Comparison of ENCODE assay signal across 8 mouse cellular contexts in the genomic region with DNA sequence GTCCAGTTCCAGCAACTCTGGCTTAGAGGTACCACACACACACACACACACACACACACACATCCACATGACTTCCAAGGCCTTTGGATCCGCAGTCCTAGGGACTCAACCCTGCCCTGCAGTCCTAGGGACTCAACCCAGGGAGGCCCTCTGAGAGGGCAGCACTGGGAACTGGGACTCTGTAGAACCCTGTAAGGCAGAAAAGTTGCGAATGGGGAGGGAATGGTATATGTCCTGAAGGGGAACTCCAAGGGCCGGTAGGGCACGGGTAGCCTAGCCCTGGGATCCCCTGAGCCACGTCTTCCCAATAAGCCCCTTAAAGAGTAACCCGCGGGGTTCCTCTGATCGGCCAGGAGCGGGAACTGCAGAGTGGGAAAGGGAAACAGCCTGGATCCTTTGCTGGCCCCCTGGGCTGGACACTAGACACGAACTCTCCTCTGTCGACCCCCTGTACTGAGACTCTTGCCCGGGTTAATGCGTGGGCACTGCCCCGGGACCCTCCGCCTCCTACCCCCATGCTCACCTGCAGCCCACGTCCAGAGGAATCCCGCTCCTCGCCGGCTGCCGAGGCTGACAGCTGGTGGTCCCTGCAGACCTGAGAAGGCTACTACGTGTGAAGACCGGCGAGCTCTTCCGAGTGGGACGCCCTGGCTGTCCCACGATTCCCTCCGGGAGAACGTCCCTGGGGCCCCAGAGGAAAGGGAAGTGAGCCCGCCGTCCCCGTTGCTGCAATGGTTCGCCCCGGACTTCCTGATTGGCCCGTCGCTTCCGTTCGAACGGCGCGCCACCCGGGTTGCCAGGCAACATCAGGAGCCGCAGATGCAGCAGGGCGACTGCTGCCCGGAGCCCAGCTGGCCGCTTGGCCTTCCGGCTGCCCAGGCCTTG. TPM values are rescaled to one million over a fixed set of nuclear protein-coding genes. Genes with fewer than 3 reads are reported as not detected.
A peak's percentile ranks its signal among the peaks of the same experiment; 100 is the strongest.
DNase-seq lines count a peak whose midpoint lies in the region; ATAC-seq and TF ChIP-seq lines count a peak whose summit lies in the region.

A gene (minus strand): TSS at position 750 of the 885 bp plus-strand sequence.

- H3K79me2 ChIP-seq in liver, adult 2 months (ENCODE audit: control insufficient read depth, insufficient read depth, low read length) = peaks cover 3% of the 10 kb centered on the region; the same call in 1 of the 2 replicates

- H3K9ac ChIP-seq in heart, embryonic 13.5 days = peak within 1 kb of the TSS; percentile 91
- H3K9ac ChIP-seq in kidney, postnatal 0 days (ENCODE audit: low read depth, low read length) = peak within 1 kb of the TSS; percentile 83
- peak within 1 kb of the TSS; percentile 93 for H3K9ac ChIP-seq in liver, adult 2 months (ENCODE audit: low read depth, low read length)

- H3K4me3 ChIP-seq in brown adipose tissue, adult 24 weeks (ENCODE audit: insufficient read depth, low read depth, low read length) = peak within 1 kb of the TSS; percentile 64
- H3K4me3 ChIP-seq in heart, embryonic 13.5 days = peak within 1 kb of the TSS; percentile 87
- peak within 1 kb of the TSS; percentile 79 for H3K4me3 ChIP-seq in kidney, postnatal 0 days (replicated peaks; ENCODE audit: low read depth, low read length)
- H3K4me3 ChIP-seq in liver, adult 2 months (ENCODE audit: insufficient read depth, low read depth, low read length) = peak within 1 kb of the TSS; percentile 98

- WGBS in heart, embryonic 13.5 days = under 1% methylated on average over 45 of the region's 46 CpGs
- under 1% methylated on average over 46 of the region's 46 CpGs for WGBS in kidney, postnatal 0 days
- under 1% methylated on average over 46 of the region's 46 CpGs for WGBS in liver, adult 2 months

- peaks cover 16% of the 10 kb centered on the region for H3K27me3 ChIP-seq in heart, embryonic 13.5 days (replicated peaks)
- H3K27me3 ChIP-seq in kidney, postnatal 0 days (ENCODE audit: insufficient read depth, low read length) = no peaks in the 10 kb centered on the region
- H3K27me3 ChIP-seq in liver, adult 2 months (ENCODE audit: control insufficient read depth, insufficient read depth, low read length) = no peaks in the 10 kb centered on the region

- H3K36me3 ChIP-seq in heart, embryonic 13.5 days = peaks cover 2% of the 10 kb centered on the region; the same call in 1 of the 2 replicates
- H3K36me3 ChIP-seq in kidney, postnatal 0 days (ENCODE audit: insufficient read depth, low read length) = no peaks in the 10 kb centered on the region
- H3K36me3 ChIP-seq in liver, adult 2 months (ENCODE audit: control insufficient read depth, insufficient read depth, low read length) = no peaks in the 10 kb centered on the region

- 0 out of 2 replicates have a peak within 1 kb of the TSS, but pooled peaks have one; percentile 10 for H3K27ac ChIP-seq in brown adipose tissue, adult 24 weeks (replicated peaks; ENCODE audit: low read depth, low read length)
- peak within 1 kb of the TSS; percentile 24; the same call in 1 of the 2 replicates for H3K27ac ChIP-seq in heart, embryonic 13.5 days (replicated peaks)
- peak within 1 kb of the TSS; percentile 77 for H3K27ac ChIP-seq in kidney, postnatal 0 days
- H3K27ac ChIP-seq in liver, adult 2 months (replicated peaks; ENCODE audit: insufficient read depth, low read depth, low read length) = peak within 1 kb of the TSS; percentile 33

- 0 out of 2 replicates have a peak, but pooled peaks have one; percentile 24 for TF ChIP-seq POLR2A in liver, adult 2 months (IDR thresholded peaks at IDR 0.05; ENCODE audit: extremely low read depth, insufficient read depth, low read length)

- peak; percentile 87 for DNase-seq in CD4-positive, CD25-positive, alpha-beta regulatory T cell, adult 2 months (ENCODE audit: low read depth, low spot score)
- DNase-seq in fibroblast of lung, adult 2 months (ENCODE audit: low read depth) = peak; percentile 77
- DNase-seq in kidney, postnatal 0 days (ENCODE audit: low spot score) = peak; percentile 95
- peak; percentile 81 for DNase-seq in liver, adult 2 months (ENCODE audit: extremely low read depth, low read depth, low spot score)
- DNase-seq in spleen, postnatal 36 days (ENCODE audit: low spot score in 2 of 2) = peak; percentile 84 to 85

- TF ChIP-seq CTCF in kidney, postnatal 0 days (IDR thresholded peaks at IDR 0.05; ENCODE audit: low read depth) = 0 out of 2 replicates have a peak, but pooled peaks have one; percentile 5
- TF ChIP-seq CTCF in liver, adult 2 months (IDR thresholded peaks at IDR 0.05; ENCODE audit: low read depth, low read length) = no peak

- peak; percentile 52 for ATAC-seq in heart, embryonic 13.5 days (ENCODE audit: extremely low read depth, insufficient number of reproducible peaks, low FRiP score, low TSS enrichment)
- ATAC-seq in kidney, postnatal 0 days (replicated peaks; ENCODE audit: low FRiP score, low read depth) = peak; percentile 83
- ATAC-seq in monocyte, adult 5-6 weeks (replicated peaks; ENCODE audit: insufficient number of reproducible peaks, low FRiP score, low TSS enrichment, poor library complexity, severe bottlenecking) = peak; percentile 91

- peak within 1 kb of the TSS; percentile 94 for H3K4me2 ChIP-seq in heart, embryonic 13.5 days
- peak within 1 kb of the TSS; percentile 94 for H3K4me2 ChIP-seq in kidney, postnatal 0 days (ENCODE audit: low read length)

- H3K9me3 ChIP-seq in heart, embryonic 13.5 days = no peaks in the 10 kb centered on the region
- H3K9me3 ChIP-seq in kidney, postnatal 0 days (replicated peaks; ENCODE audit: low read length) = no peaks in the 10 kb centered on the region

- H3K4me1 ChIP-seq in brown adipose tissue, adult 24 weeks (ENCODE audit: control insufficient read depth, insufficient read depth, insufficient read length, low read length) = peaks cover 18% of the 10 kb centered on the region
- peaks cover 28% of the 10 kb centered on the region for H3K4me1 ChIP-seq in heart, embryonic 13.5 days
- H3K4me1 ChIP-seq in kidney, postnatal 0 days (replicated peaks; ENCODE audit: insufficient read depth, low read length) = peaks cover 19% of the 10 kb centered on the region; the same call in 1 of the 2 replicates
- peaks cover 19% of the 10 kb centered on the region for H3K4me1 ChIP-seq in liver, adult 2 months (ENCODE audit: control insufficient read depth, insufficient read depth, low read length)

RNA-seq across cellular contexts. Expression of the gene that starts here (rescaled TPM):
- polyA plus RNA-seq in brown adipose tissue, adult 24 weeks (2012; ENCODE audit: insufficient read depth, insufficient read length, missing spikeins) = 1.7 and 2.6 TPM in 2 replicates
- polyA plus RNA-seq in heart, embryonic 13.5 days (2015; fragmentation: Nextera tagmentation; extraction: Ambion mirVana) = 9.3 and 10.2 TPM in 2 replicates
- polyA plus RNA-seq in kidney, postnatal 0 days (2015; fragmentation: Nextera tagmentation; extraction: Ambion mirVana) = 29.0 and 31.1 TPM in 2 replicates
- 0.83 and 1.3 TPM in 2 replicates for total RNA-seq in liver, adult 2 months (2014; rRNA removed)
- 3.3 and 5.5 TPM in 2 replicates for polyA plus RNA-seq in liver, adult 2 months (2012; rRNA removed)
- total RNA-seq in monocyte, adult 5-6 weeks (2017) = 0.64 to 5.5 TPM (median 3.1 TPM) in 3 replicates

Comparison
In these comparisons a context has a peak if more than half of its experiments do, and no peak if none do; other contexts are left out.
1. Peak in every context shown above with its lines: DNase-seq, ATAC-seq, H3K4me3 ChIP-seq and H3K27ac ChIP-seq.
2. H3K27ac ChIP-seq: peak in every context shown above with its lines; median percentile 77 in kidney, postnatal 0 days; 33 in liver, adult 2 months; 24 in heart, embryonic 13.5 days; 10 in brown adipose tissue, adult 24 weeks.